Mouse (Mus musculus) kidney, adult 2 months (tissue): ENCODE measurements around the gene Wipi1.

Experiments
- CTCF ChIP-seq: fragments of 200-500 bp; conservative IDR thresholded peaks from 2 replicates; pipeline ENCODE4 v1.5.1; 2011; ENCODE audit warnings: low read depth, mild to moderate bottlenecking, control low read depth, low read length, moderate library complexity, mixed read lengths; ENCODE audit not compliant: insufficient read depth, insufficient read length
- POLR2A ChIP-seq: fragments of 200-500 bp; IDR thresholded peaks from one replicate; pipeline ENCODE4 v1.6.1; 2011; ENCODE audit warnings: low read depth, low read length, control low read depth

- TF ChIP-seq POLR2A (no peak), CTCF (no peak)
Measured at GRCm38 (mm10) chr11:109575832-109576231, 35.9 kb downstream of the Wipi1 start.
